Mouse (Mus musculus) heart, embryonic 16.5 days (tissue): ENCODE measurements around the gene Bzw2. TPM values are rescaled to one million over a fixed set of nuclear protein-coding genes. Genes with fewer than 3 reads are reported as not detected.

Experiments used
- ATAC-seq: fragments of 200-750 bp; cut with Nextera tagmentation; replicated peaks from 2 replicates; pipeline ENCODE4 v1.8.0; 2017; ENCODE audit warnings: moderate number of reproducible peaks; ENCODE audit not compliant: insufficient read depth, low FRiP score; ENCODE audit errors: extremely low read depth
- H3K27ac ChIP-seq: fragments of 300-500 bp; sonication (generic); 2 replicates; pipeline ENCODE4 v1.5.1; 2014; ENCODE audit warnings: mild to moderate bottlenecking, low read length, control low read depth, moderate library complexity
- H3K27me3 ChIP-seq: fragments of 300-500 bp; sonication (generic); 2 replicates; pipeline ENCODE4 v1.6.1; 2014; ENCODE audit warnings: low read length, mixed read lengths; ENCODE audit not compliant: control insufficient read depth, insufficient read depth
- H3K36me3 ChIP-seq: fragments of 300-500 bp; sonication (generic); 2 replicates; pipeline ENCODE4 v1.6.1; 2014; ENCODE audit not compliant: control insufficient read depth, insufficient read depth
- H3K4me1 ChIP-seq: fragments of 300-500 bp; sonication (generic); 2 replicates; pipeline ENCODE4 v1.6.1; 2014; ENCODE audit warnings: low read length, mixed read lengths; ENCODE audit not compliant: control insufficient read depth, insufficient read depth
- H3K4me2 ChIP-seq: fragments of 300-500 bp; sonication (generic); 2 replicates; pipeline ENCODE4 v1.6.1; 2014; ENCODE audit warnings: low read depth, mild to moderate bottlenecking, control low read depth, low read length
- H3K4me3 ChIP-seq: fragments of 300-500 bp; sonication (generic); 2 replicates; pipeline ENCODE4 v1.5.1; 2014; ENCODE audit warnings: mild to moderate bottlenecking, control low read depth, low read length
- H3K9ac ChIP-seq: fragments of 300-500 bp; sonication (generic); 2 replicates; pipeline ENCODE4 v1.6.1; 2014; ENCODE audit warnings: low read length, control low read depth
- H3K9me3 ChIP-seq: fragments of 300-500 bp; sonication (generic); replicated peaks from 2 replicates; pipeline ENCODE4 v1.6.1; 2016; ENCODE audit warnings: low read length; ENCODE audit not compliant: control insufficient read depth
- WGBS: fragments of 180-500 bp; shearing (Covaris S2); extraction: QIAGEN DNeasy Blood & Tissue Kit; methylation state at CpG from one replicate; pipeline ENCODE4 v1.1.7; 2014; 5-methylcytosine and 5-hydroxymethylcytosine counted together
- polyA plus RNA-seq: library from polyadenylated mRNA; unstranded; fragments of >200 nt; fragmentation: Nextera tagmentation; extraction: Ambion mirVana; gene quantifications from 2 replicates; pipeline ENCODE4 v1.2.1, GENCODE M21; 2015

The Bzw2 gene
- polyA plus RNA-seq, 1 experiment from 2014 or later, result 210 TPM

GRCm38 (mm10) chr12:36129826-36130225 lies 28.1 kb downstream of the Bzw2 start:
- Histone ChIP-seq H3K4me2 (no peak overlapping the region), H3K27ac (no peak overlapping the region), H3K4me1 (peaks cover 2% of the 10 kb centered on the region; the same call in 1 of the 2 replicates), H3K27me3 (no peaks in the 10 kb centered on the region), H3K36me3 (peaks cover 26% of the 10 kb centered on the region), H3K4me3 (no peak overlapping the region), H3K9ac (no peak overlapping the region), H3K9me3 (0 out of 2 replicates have a peak, but pooled peaks cover 3% of the 10 kb centered on the region)
- 87% methylated on average over 5 of the region's 5 CpGs for WGBS
- ATAC-seq, result no peak

DNA sequence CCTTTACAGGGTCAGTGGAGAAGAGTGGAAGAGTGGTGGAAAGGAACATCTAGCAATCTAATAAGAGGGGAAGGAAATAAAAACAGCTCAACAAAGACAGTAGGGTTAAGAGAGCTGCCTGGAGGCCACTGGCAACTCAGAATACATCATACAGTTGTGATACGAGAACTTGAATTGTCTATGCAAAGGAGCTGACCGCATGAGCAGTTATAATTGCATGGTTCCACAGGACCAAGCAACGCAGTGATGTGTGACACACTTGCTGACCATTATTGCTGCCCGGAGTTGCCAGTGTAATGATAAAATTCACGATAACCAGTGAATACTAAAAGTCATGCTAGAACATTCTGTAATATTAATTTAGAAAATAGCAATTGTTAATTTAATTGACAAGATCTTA lies 31.8 kb downstream of the Bzw2 start:
- Histone ChIP-seq H3K27ac (no peak overlapping the region), H3K9ac (no peak overlapping the region), H3K4me3 (no peak overlapping the region), H3K9me3 (0 out of 2 replicates have a peak, but pooled peaks cover 3% of the 10 kb centered on the region), H3K36me3 (peaks cover 38% of the 10 kb centered on the region), H3K4me2 (no peak overlapping the region), H3K27me3 (no peaks in the 10 kb centered on the region), H3K4me1 (no peaks in the 10 kb centered on the region)
- WGBS, result 95% methylated on average over 5 of the region's 5 CpGs
- no peak for ATAC-seq

DNA sequence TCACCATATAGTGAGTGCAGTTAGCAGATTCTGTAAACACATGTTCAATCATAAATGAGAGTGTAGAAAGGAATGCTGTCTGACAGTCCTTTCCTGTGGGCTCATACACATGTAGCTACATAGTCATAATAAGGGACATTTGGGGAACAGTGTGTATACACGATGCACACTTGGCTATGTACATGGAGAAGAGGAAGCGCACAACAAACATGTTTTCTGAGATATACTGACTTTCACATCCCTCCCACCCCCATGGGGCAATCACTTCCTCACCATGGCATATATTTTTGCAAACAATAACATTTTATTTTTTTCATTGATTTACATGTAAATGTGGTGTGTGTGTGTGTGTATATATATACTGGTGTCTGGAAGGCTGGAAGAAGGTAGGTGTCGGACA lies 38.6 kb downstream of the Bzw2 start:
- WGBS, result 88% methylated on average over 3 of the region's 3 CpGs
- H3K9me3 ChIP-seq, result no peaks in the 10 kb centered on the region
- H3K4me1 ChIP-seq, result no peaks in the 10 kb centered on the region
- no peak overlapping the region for H3K4me3 ChIP-seq
- no peaks in the 10 kb centered on the region for H3K27me3 ChIP-seq
- H3K9ac ChIP-seq, result no peak overlapping the region
- peaks cover 56% of the 10 kb centered on the region for H3K36me3 ChIP-seq
- no peak for ATAC-seq
- H3K27ac ChIP-seq, result no peak overlapping the region
- H3K4me2 ChIP-seq, result no peak overlapping the region

DNA sequence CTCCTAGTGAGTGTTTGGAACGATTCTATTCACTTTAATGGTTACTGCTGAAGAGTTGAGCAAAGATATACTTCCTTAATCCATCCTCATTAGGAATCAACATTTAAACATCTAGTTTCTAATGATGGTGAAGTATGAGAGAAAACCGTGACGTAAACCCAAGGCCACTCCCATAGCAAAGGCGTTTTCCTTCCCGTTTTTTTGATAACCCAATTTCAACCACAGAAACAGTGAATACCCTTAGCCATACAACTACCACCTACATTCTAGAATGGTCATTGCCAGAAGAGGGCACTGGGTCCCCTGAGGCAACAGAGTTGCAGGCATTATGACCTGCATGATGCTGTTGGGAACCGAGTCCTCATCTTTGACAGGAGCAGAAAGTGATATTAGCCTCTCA lies 40.7 kb downstream of the Bzw2 start:
- Histone ChIP-seq H3K27ac (no peak overlapping the region), H3K4me2 (no peak overlapping the region), H3K9ac (no peak overlapping the region), H3K27me3 (no peaks in the 10 kb centered on the region), H3K4me3 (no peak overlapping the region), H3K9me3 (no peaks in the 10 kb centered on the region), H3K4me1 (no peaks in the 10 kb centered on the region), H3K36me3 (peaks cover 54% of the 10 kb centered on the region)
- WGBS, result 88% methylated on average over 6 of the region's 6 CpGs
- ATAC-seq, result no peak

DNA sequence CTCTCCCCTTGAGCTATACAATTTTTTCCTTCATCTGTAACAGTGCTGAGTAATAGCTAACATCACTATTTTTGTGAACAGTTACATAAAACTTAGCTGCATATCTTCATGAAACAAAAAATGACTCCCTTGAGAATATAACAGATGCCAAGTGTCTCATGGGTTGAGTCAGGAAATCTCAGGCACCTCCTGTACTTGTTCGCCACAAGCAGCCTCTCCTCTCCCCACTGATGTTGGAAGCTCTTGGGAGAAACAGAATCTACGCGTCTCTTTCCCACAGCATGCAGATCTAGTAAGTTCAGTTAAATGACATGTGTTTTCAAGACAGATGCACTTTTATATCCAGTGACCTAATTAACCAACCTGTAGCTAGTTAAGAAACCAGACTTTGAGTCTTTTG lies 45.8 kb downstream of the Bzw2 start:
- Histone ChIP-seq H3K9me3 (no peaks in the 10 kb centered on the region), H3K36me3 (peaks cover 70% of the 10 kb centered on the region), H3K4me2 (no peak overlapping the region), H3K4me1 (no peaks in the 10 kb centered on the region), H3K27ac (no peak overlapping the region), H3K27me3 (no peaks in the 10 kb centered on the region), H3K9ac (no peak overlapping the region), H3K4me3 (no peak overlapping the region)
- WGBS, result 85% methylated on average over 3 of the region's 3 CpGs
- no peak for ATAC-seq

GRCm38 (mm10) chr12:36111110-36111509 lies 46.8 kb downstream of the Bzw2 start:
- no peak for ATAC-seq
- Histone ChIP-seq H3K36me3 (peaks cover 71% of the 10 kb centered on the region), H3K27me3 (no peaks in the 10 kb centered on the region), H3K4me2 (no peak overlapping the region), H3K4me3 (no peak overlapping the region), H3K9me3 (no peaks in the 10 kb centered on the region), H3K9ac (no peak overlapping the region), H3K27ac (no peak overlapping the region), H3K4me1 (no peaks in the 10 kb centered on the region)
- 91% methylated on average over 5 of the region's 5 CpGs for WGBS

DNA sequence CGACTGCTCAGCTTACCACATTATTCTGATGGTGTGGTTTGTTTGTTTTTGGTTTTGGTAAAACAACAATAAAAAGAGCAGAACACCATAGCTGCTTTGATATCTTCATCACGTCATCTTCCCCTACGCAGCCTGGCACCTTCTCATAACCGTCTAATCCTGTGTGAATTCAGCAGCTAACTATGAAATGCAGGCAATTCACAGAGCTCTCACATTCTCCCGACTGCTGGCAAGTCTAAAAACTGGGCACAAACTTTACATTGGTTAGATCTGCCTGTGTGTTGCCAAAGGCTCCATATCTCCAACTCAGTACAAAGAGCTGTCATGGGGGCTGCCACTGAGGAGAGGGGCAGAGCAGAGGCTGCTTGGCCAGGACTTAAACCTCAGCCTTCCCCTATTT lies 47.4 kb downstream of the Bzw2 start:
- H3K4me2 ChIP-seq, result no peak overlapping the region
- no peaks in the 10 kb centered on the region for H3K4me1 ChIP-seq
- no peaks in the 10 kb centered on the region for H3K27me3 ChIP-seq
- no peak overlapping the region for H3K9ac ChIP-seq
- H3K4me3 ChIP-seq, result no peak overlapping the region
- H3K27ac ChIP-seq, result no peak overlapping the region
- 88% methylated on average over 5 of the region's 5 CpGs for whole genome bisulfite sequencing
- H3K36me3 ChIP-seq, result peaks cover 69% of the 10 kb centered on the region
- ATAC-seq, result no peak
- H3K9me3 ChIP-seq, result no peaks in the 10 kb centered on the region

DNA sequence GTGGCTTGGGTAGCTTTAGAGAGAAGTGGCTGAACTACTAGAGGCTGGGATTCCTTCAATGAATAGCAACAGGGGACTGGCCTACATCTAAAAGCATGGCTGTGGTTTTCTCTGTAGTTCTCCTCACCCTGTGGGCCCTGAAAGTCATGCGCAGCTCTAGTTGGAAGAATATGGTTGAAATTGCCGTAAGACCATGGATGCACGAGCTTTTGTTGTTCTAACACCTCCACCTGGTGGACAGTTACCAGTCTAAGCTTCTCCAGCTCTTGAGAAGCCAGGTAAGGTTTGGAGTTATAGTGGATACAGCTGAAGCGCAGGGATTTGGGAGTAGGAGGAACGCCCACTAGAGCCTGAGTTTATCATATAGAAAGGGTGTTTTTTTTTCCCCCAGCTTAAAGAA lies 49.4 kb downstream of the Bzw2 start:
- H3K4me2 ChIP-seq, result no peak overlapping the region
- no peaks in the 10 kb centered on the region for H3K9me3 ChIP-seq
- H3K4me3 ChIP-seq, result no peak overlapping the region
- no peak overlapping the region for H3K9ac ChIP-seq
- no peak for ATAC-seq
- 86% methylated on average over 5 of the region's 5 CpGs for WGBS
- no peak overlapping the region for H3K27ac ChIP-seq
- no peaks in the 10 kb centered on the region for H3K27me3 ChIP-seq
- no peaks in the 10 kb centered on the region for H3K4me1 ChIP-seq
- peaks cover 64% of the 10 kb centered on the region for H3K36me3 ChIP-seq

DNA sequence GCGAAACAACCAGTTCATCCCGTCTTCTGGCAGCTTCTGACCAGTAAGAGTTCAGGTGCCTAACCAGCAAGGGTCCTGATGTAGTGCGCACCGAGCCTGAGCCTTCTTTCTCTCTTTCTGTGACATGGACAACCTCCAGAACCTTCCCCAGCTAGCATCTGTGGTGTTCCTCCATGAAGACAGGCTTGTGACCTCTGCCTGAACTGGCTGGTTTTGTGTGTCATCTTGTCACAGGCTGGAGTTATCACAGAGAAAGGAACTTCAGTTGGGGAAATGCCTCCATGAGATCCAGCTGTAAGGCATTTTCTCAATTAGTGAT lies 54.3 kb downstream of the Bzw2 start:
- 83% methylated on average over 4 of the region's 4 CpGs for WGBS
- no peak for ATAC-seq
- H3K4me3 ChIP-seq, result no peak overlapping the region
- peaks cover 48% of the 10 kb centered on the region for H3K36me3 ChIP-seq
- no peak overlapping the region for H3K27ac ChIP-seq
- H3K9me3 ChIP-seq, result no peaks in the 10 kb centered on the region; the same call in 1 of the 2 replicates
- no peaks in the 10 kb centered on the region for H3K27me3 ChIP-seq
- H3K9ac ChIP-seq, result no peak overlapping the region
- no peak overlapping the region for H3K4me2 ChIP-seq
- H3K4me1 ChIP-seq, result no peaks in the 10 kb centered on the region
